Mouse (Mus musculus): Measurements from ENCODE around the gene Cfap65. TPM values are rescaled to one million over a fixed set of nuclear protein-coding genes. Genes with fewer than 3 reads are reported as not detected.

Gene Cfap65
- not detected for polyA plus RNA-seq (2014; fragmentation: Illumina TruSeq; extraction: RNeasy Lipid Tissue Mini Kit (QIAGEN cat#74804); ENCODE audit: low read depth, low replicate concordance)

DNA sequence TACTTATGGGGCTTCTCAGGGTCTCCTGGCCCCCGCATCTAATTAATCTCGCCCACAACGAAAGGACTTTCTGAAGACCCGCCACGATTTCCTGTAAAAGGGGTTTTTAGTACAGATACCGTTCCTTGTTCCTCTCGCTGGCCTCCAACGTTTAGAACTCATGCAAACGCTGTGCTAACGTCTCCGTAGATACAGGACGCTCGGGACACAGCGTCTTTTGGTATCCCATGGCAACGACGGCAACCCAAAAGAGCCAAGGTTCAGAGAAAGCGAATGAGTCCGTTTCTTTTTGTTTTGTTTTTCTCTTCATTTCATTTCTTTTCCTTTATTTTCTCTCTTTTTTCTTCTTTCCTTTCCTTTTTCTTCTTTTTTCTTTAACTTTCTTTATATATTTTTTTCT is at the start of gene Cfap65:
Gene Cfap65 (minus strand): TSS at position 198 of the 400 bp plus-strand sequence.

GRCm38 (mm10) chr1:74951556-74952210 is 16.3 kb upstream of the Cfap65 start, which contains the start of gene Ihh:
TSS of gene Ihh (minus strand) at chr1:74951672.

DNA sequence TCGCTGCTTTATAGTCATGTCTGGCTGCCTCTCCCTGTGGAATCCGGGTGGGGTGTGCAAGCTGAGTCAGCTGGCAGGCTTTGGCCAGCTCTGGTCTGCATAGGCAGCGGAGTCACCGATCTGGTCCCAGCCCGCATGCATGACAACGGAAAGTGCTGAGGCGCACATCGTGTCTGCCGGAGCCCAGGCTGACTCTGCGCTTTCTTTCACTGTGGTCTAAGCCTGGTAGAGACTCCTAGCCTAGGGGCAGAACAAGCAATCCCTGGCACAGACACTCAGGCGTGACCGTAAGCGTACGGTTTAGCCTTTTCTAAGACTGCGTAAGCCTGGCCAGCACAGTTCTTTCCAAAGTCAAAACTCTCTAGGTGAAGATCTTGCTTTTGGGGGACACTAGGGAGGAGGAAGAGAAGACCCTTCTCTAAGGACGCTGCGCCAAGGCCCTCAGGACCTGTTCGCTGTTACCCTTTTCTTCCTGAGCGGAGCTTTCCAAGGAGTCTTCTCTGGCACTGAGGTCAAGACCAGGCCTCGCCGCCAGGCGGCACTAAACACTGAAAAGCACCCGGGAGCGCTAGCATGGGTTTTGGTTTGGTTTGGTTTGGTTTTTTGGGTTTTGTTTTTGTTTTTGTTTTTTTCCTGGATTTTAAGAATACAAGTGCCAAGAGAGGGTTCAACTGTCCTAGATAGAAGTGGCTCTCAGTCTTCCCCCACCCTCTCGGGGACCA is 42.1 kb downstream of the Cfap65 start, which contains the start of gene Cryba2:
Gene Cryba2 (minus strand): TSS at position 10 of the 722 bp plus-strand sequence.

GRCm38 (mm10) chr1:74885369-74886042 is 49.9 kb downstream of the Cfap65 start, which contains the start of gene Fev:
TSS of gene Fev (minus strand) at chr1:74885419.

GRCm38 (mm10) chr1:74854306-74855056 is 80.9 kb downstream of the Cfap65 start, which contains the start of gene Cdk5r2:
TSS of gene Cdk5r2 (plus strand) at chr1:74854934.

Other genes with a start within 250 kb of the Cfap65 start
- 1.8 TPM for gene Cyp27a1, start 222.0 kb downstream of the Cfap65 start, polyA plus RNA-seq (2014; fragmentation: Illumina TruSeq; extraction: RNeasy Lipid Tissue Mini Kit (QIAGEN cat#74804); ENCODE audit: low read depth, low replicate concordance)
- gene Prkag3, start 186.4 kb downstream of the Cfap65 start, polyA plus RNA-seq (2014; fragmentation: Illumina TruSeq; extraction: RNeasy Lipid Tissue Mini Kit (QIAGEN cat#74804); ENCODE audit: low read depth, low replicate concordance) = 0.41 TPM
- gene Wnt6, start 163.7 kb downstream of the Cfap65 start, polyA plus RNA-seq (2014; fragmentation: Illumina TruSeq; extraction: RNeasy Lipid Tissue Mini Kit (QIAGEN cat#74804); ENCODE audit: low read depth, low replicate concordance) = 0.93 TPM
- not detected for gene Wnt10a, start 144.1 kb downstream of the Cfap65 start, polyA plus RNA-seq (2014; fragmentation: Illumina TruSeq; extraction: RNeasy Lipid Tissue Mini Kit (QIAGEN cat#74804); ENCODE audit: low read depth, low replicate concordance)
- gene Cdk5r2, start 80.7 kb downstream of the Cfap65 start, polyA plus RNA-seq (2014; fragmentation: Illumina TruSeq; extraction: RNeasy Lipid Tissue Mini Kit (QIAGEN cat#74804); ENCODE audit: low read depth, low replicate concordance) = 0.41 TPM
- gene Fev, start 50.2 kb downstream of the Cfap65 start, polyA plus RNA-seq (2014; fragmentation: Illumina TruSeq; extraction: RNeasy Lipid Tissue Mini Kit (QIAGEN cat#74804); ENCODE audit: low read depth, low replicate concordance) = 0.52 TPM
- gene Cryba2, start 42.5 kb downstream of the Cfap65 start, polyA plus RNA-seq (2014; fragmentation: Illumina TruSeq; extraction: RNeasy Lipid Tissue Mini Kit (QIAGEN cat#74804); ENCODE audit: low read depth, low replicate concordance) = not detected
- not detected for gene Ihh, start 16.1 kb upstream of the Cfap65 start, polyA plus RNA-seq (2014; fragmentation: Illumina TruSeq; extraction: RNeasy Lipid Tissue Mini Kit (QIAGEN cat#74804); ENCODE audit: low read depth, low replicate concordance)
- 1.6 TPM for gene Nhej1, start 189.6 kb upstream of the Cfap65 start, polyA plus RNA-seq (2014; fragmentation: Illumina TruSeq; extraction: RNeasy Lipid Tissue Mini Kit (QIAGEN cat#74804); ENCODE audit: low read depth, low replicate concordance)
- gene Slc23a3, start 198.3 kb upstream of the Cfap65 start, polyA plus RNA-seq (2014; fragmentation: Illumina TruSeq; extraction: RNeasy Lipid Tissue Mini Kit (QIAGEN cat#74804); ENCODE audit: low read depth, low replicate concordance) = not detected
- 7.9 TPM for gene Cnppd1, start 207.1 kb upstream of the Cfap65 start, polyA plus RNA-seq (2014; fragmentation: Illumina TruSeq; extraction: RNeasy Lipid Tissue Mini Kit (QIAGEN cat#74804); ENCODE audit: low read depth, low replicate concordance)
- gene Retreg2, start 207.2 kb upstream of the Cfap65 start, polyA plus RNA-seq (2014; fragmentation: Illumina TruSeq; extraction: RNeasy Lipid Tissue Mini Kit (QIAGEN cat#74804); ENCODE audit: low read depth, low replicate concordance) = 10.9 TPM
- not detected for gene Zfand2b, start 233.0 kb upstream of the Cfap65 start, polyA plus RNA-seq (2014; fragmentation: Illumina TruSeq; extraction: RNeasy Lipid Tissue Mini Kit (QIAGEN cat#74804); ENCODE audit: low read depth, low replicate concordance)
- gene Abcb6, start 244.8 kb upstream of the Cfap65 start, polyA plus RNA-seq (2014; fragmentation: Illumina TruSeq; extraction: RNeasy Lipid Tissue Mini Kit (QIAGEN cat#74804); ENCODE audit: low read depth, low replicate concordance) = 5.2 TPM

All from adrenal gland, adult 10 weeks (tissue).